Mouse (Mus musculus) midbrain, embryonic 15.5 days (tissue): Measurements from ENCODE around the gene Slc13a4. TPM values are rescaled to one million over a fixed set of nuclear protein-coding genes. Genes with fewer than 3 reads are reported as not detected.

ENCODE experiments used
- ATAC-seq: fragments of 200-750 bp; cut with Nextera tagmentation; replicated peaks from 2 replicates; pipeline ENCODE4 v1.8.0; 2017; ENCODE audit warnings: moderate TSS enrichment
- H3K27ac ChIP-seq: fragments of 300-500 bp; sonication (generic); 2 replicates; pipeline ENCODE4 v1.5.1; 2015; ENCODE audit warnings: mild to moderate bottlenecking, inconsistent platforms
- H3K27me3 ChIP-seq: fragments of 300-500 bp; sonication (generic); replicated peaks from 2 replicates; pipeline ENCODE4 v1.6.1; 2015; ENCODE audit warnings: inconsistent platforms
- H3K36me3 ChIP-seq: fragments of 300-500 bp; sonication (generic); replicated peaks from 2 replicates; pipeline ENCODE4 v1.6.1; 2015; ENCODE audit warnings: inconsistent platforms
- H3K4me1 ChIP-seq: fragments of 300-500 bp; sonication (generic); 2 replicates; pipeline ENCODE4 v1.6.1; 2015; ENCODE audit warnings: inconsistent platforms
- H3K4me2 ChIP-seq: fragments of 300-500 bp; sonication (generic); 2 replicates; pipeline ENCODE4 v1.6.1; 2015; ENCODE audit warnings: inconsistent platforms, mild to moderate bottlenecking, moderate library complexity
- H3K4me3 ChIP-seq: fragments of 300-500 bp; sonication (generic); 2 replicates; pipeline ENCODE4 v1.5.1; 2015; ENCODE audit warnings: mild to moderate bottlenecking, inconsistent platforms
- H3K9ac ChIP-seq: fragments of 300-500 bp; sonication (generic); 2 replicates; pipeline ENCODE4 v1.6.1; 2015; ENCODE audit warnings: mild to moderate bottlenecking, inconsistent platforms
- H3K9me3 ChIP-seq: fragments of 300-500 bp; sonication (generic); 2 replicates; pipeline ENCODE4 v1.6.1; 2016; ENCODE audit warnings: inconsistent platforms
- WGBS: fragments of 180-500 bp; shearing (Covaris S2); methylation state at CpG from one replicate; pipeline ENCODE4 v1.1.7; 2015; ENCODE audit warnings: mixed read lengths; 5-methylcytosine and 5-hydroxymethylcytosine counted together
- polyA plus RNA-seq: library from polyadenylated mRNA; unstranded; fragments of >200 nt; fragmentation: Nextera tagmentation; extraction: Ambion mirVana; gene quantifications from 2 replicates; pipeline ENCODE4 v1.2.1, GENCODE M21; 2015

Gene Slc13a4
- polyA plus RNA-seq, 1 experiment from 2014 or later, result 11.2 TPM

DNA sequence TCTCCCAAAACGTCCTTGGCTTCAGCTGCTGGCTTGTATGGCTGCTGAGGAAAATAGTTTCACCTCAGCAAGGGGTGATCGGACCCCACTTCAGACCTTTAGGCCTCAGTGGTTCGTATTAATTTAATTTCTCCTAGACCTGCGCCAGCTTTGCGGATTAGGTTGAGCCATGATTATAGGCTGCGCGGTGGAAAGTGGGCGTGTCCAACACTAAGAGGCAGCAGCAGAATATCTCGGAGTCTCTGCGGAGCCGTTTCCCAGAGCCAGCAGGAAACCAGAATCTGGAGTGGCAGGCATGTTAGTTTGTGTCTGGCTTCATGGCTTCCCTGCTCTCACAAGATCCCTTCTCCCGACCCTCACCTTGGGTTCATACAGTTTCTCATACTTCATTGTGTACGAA, 38.3 kb downstream of the Slc13a4 start:
- Histone ChIP-seq H3K4me2 (no peak overlapping the region), H3K27ac (no peak overlapping the region), H3K4me1 (no peaks in the 10 kb centered on the region), H3K36me3 (no peaks in the 10 kb centered on the region), H3K9ac (no peak overlapping the region), H3K4me3 (no peak overlapping the region), H3K27me3 (no peaks in the 10 kb centered on the region), H3K9me3 (no peaks in the 10 kb centered on the region)
- ATAC-seq, result no peak
- 84% methylated on average over 13 of the region's 13 CpGs for WGBS

GRCm38 (mm10) chr6:35268711-35269110, 39.2 kb downstream of the Slc13a4 start:
- no peak overlapping the region for H3K4me2 ChIP-seq
- H3K4me3 ChIP-seq, result no peak overlapping the region
- 0 out of 2 replicates have a peak, but pooled peaks cover 1% of the 10 kb centered on the region for H3K36me3 ChIP-seq
- H3K27me3 ChIP-seq, result no peaks in the 10 kb centered on the region
- no peaks in the 10 kb centered on the region for H3K4me1 ChIP-seq
- no peak overlapping the region for H3K9ac ChIP-seq
- no peak overlapping the region for H3K27ac ChIP-seq
- H3K9me3 ChIP-seq, result no peaks in the 10 kb centered on the region
- 96% methylated on average over 13 of the region's 13 CpGs for WGBS
- ATAC-seq, result no peak

DNA sequence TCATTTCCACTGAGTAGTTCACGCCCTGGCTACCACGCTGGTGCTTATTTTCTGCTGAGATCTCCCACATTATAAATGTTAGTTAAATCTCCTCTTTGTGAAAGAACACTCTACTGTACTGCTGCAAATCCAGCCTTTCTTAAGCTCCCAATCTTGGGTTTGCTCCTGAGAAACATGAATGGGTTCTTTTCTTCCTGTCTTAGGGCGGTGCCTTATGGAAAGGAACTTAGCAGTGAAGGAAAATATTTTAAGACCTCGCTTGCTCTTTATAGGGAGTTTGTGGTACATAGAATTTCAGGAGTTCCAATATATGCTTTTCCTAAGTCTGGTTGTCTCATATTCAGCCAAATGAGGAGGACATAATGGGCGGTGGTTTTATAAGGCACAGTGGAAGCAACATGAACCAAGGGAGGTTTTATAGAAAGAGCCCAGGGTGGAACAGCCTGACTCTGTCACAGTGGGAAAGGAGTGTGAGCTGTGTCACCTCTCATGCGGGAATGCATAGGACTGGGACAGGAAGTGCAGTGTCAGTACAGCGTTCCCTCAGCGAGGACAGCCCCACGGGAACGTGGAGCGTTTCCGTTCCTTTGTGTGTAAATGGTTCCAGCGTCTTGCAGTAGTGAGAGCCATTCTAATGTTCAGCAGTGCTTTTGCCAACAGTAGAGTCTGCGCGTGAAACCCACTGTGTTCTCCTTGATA, 42.2 kb downstream of the Slc13a4 start:
- no peaks in the 10 kb centered on the region for H3K27me3 ChIP-seq
- H3K4me1 ChIP-seq, result no peaks in the 10 kb centered on the region
- no peaks in the 10 kb centered on the region for H3K9me3 ChIP-seq
- H3K4me3 ChIP-seq, result no peak overlapping the region
- H3K9ac ChIP-seq, result no peak overlapping the region
- 90% methylated on average over 15 of the region's 15 CpGs for WGBS
- H3K27ac ChIP-seq, result no peak overlapping the region
- no peak for ATAC-seq
- H3K4me2 ChIP-seq, result no peak overlapping the region
- H3K36me3 ChIP-seq, result 0 out of 2 replicates have a peak, but pooled peaks cover 3% of the 10 kb centered on the region

DNA sequence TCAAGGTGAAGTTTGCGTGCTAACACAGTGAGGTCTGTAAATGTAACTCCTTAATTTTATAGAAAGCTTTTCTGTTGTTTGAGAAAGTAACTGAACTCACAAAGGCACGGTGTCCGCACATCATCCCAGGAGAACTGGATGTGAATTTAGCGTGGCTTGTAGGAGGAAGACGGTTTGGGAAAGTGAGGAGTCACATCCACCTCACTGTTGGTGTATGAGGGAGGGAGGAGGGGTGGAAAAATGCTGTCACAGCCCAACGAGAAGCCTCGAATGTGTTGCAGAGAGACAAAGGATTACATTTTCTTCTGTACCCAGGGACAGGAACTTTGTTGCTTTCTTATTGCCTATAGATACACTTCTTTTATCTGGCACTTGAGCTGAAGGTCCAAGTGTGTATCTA, 47.4 kb downstream of the Slc13a4 start:
- H3K27ac ChIP-seq, result no peak overlapping the region
- H3K4me1 ChIP-seq, result peaks cover 2% of the 10 kb centered on the region; the same call in 1 of the 2 replicates
- no peaks in the 10 kb centered on the region for H3K9me3 ChIP-seq
- 0 out of 2 replicates have a peak, but pooled peaks cover 3% of the 10 kb centered on the region for H3K36me3 ChIP-seq
- H3K9ac ChIP-seq, result no peak overlapping the region
- H3K4me2 ChIP-seq, result no peak overlapping the region
- H3K27me3 ChIP-seq, result no peaks in the 10 kb centered on the region
- 87% methylated on average over 7 of the region's 7 CpGs for WGBS
- H3K4me3 ChIP-seq, result no peak overlapping the region
- no peak for ATAC-seq

- Histone ChIP-seq H3K36me3 (0 out of 2 replicates have a peak, but pooled peaks cover 3% of the 10 kb centered on the region), H3K27ac (no peak overlapping the region), H3K9ac (no peak overlapping the region), H3K4me3 (no peak overlapping the region), H3K4me2 (no peak overlapping the region), H3K9me3 (no peaks in the 10 kb centered on the region), H3K27me3 (no peaks in the 10 kb centered on the region), H3K4me1 (peaks cover 12% of the 10 kb centered on the region)
- 76% methylated on average over 5 of the region's 5 CpGs for WGBS
- ATAC-seq, result no peak
Measured at GRCm38 (mm10) chr6:35259526-35259925, 48.4 kb downstream of the Slc13a4 start.

GRCm38 (mm10) chr6:35258922-35259321, 49.0 kb downstream of the Slc13a4 start:
- Histone ChIP-seq H3K9ac (no peak overlapping the region), H3K9me3 (no peaks in the 10 kb centered on the region), H3K4me2 (no peak overlapping the region), H3K27ac (no peak overlapping the region), H3K4me3 (no peak overlapping the region), H3K4me1 (peaks cover 17% of the 10 kb centered on the region), H3K36me3 (0 out of 2 replicates have a peak, but pooled peaks cover 3% of the 10 kb centered on the region), H3K27me3 (no peaks in the 10 kb centered on the region)
- no peak for ATAC-seq
- WGBS, result 98% methylated on average over 2 of the region's 2 CpGs

- Histone ChIP-seq H3K9ac (no peak overlapping the region), H3K27me3 (no peaks in the 10 kb centered on the region), H3K4me1 (peaks cover 26% of the 10 kb centered on the region), H3K27ac (no peak overlapping the region), H3K9me3 (no peaks in the 10 kb centered on the region), H3K4me3 (no peak overlapping the region), H3K4me2 (no peak overlapping the region), H3K36me3 (no peaks in the 10 kb centered on the region)
- WGBS, result 92% methylated on average over 13 of the region's 13 CpGs
- no peak for ATAC-seq
Measured at GRCm38 (mm10) chr6:35257626-35258190, 50.2 kb downstream of the Slc13a4 start.

- Histone ChIP-seq H3K36me3 (no peaks in the 10 kb centered on the region), H3K9ac (no peak overlapping the region), H3K27ac (no peak overlapping the region), H3K9me3 (no peaks in the 10 kb centered on the region), H3K4me2 (no peak overlapping the region), H3K4me1 (peaks cover 33% of the 10 kb centered on the region), H3K27me3 (no peaks in the 10 kb centered on the region), H3K4me3 (no peak overlapping the region)
- 88% methylated on average over 7 of the region's 7 CpGs for WGBS
- no peak for ATAC-seq
Measured at GRCm38 (mm10) chr6:35256691-35257090, 51.2 kb downstream of the Slc13a4 start.

DNA sequence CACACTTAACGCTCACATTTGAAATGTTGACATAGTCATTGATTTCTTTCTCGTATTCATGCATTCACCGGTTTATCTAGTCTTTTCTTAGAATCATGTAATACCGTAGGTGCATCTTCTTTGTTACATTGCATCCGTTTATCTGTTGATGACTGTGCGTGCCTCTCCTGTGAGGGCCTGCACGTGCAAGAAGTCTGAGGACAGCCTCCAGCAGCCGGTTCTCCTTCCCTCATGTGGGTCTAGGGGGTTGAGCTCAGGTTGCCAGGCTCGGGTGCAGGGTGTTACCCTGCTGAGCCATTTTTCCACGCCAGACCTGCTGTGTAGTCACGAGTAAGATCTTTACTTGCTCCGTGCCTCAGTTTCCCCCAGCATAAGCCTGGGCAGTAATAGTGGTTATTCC, 52.9 kb downstream of the Slc13a4 start:
- no peak for ATAC-seq
- Histone ChIP-seq H3K27me3 (no peaks in the 10 kb centered on the region), H3K27ac (no peak overlapping the region), H3K4me1 (peaks cover 33% of the 10 kb centered on the region), H3K4me3 (no peak overlapping the region), H3K9ac (no peak overlapping the region), H3K36me3 (no peaks in the 10 kb centered on the region), H3K4me2 (peak overlapping the region; percentile 52; the same call in 1 of the 2 replicates), H3K9me3 (no peaks in the 10 kb centered on the region)
- 77% methylated on average over 12 of the region's 12 CpGs for WGBS

DNA sequence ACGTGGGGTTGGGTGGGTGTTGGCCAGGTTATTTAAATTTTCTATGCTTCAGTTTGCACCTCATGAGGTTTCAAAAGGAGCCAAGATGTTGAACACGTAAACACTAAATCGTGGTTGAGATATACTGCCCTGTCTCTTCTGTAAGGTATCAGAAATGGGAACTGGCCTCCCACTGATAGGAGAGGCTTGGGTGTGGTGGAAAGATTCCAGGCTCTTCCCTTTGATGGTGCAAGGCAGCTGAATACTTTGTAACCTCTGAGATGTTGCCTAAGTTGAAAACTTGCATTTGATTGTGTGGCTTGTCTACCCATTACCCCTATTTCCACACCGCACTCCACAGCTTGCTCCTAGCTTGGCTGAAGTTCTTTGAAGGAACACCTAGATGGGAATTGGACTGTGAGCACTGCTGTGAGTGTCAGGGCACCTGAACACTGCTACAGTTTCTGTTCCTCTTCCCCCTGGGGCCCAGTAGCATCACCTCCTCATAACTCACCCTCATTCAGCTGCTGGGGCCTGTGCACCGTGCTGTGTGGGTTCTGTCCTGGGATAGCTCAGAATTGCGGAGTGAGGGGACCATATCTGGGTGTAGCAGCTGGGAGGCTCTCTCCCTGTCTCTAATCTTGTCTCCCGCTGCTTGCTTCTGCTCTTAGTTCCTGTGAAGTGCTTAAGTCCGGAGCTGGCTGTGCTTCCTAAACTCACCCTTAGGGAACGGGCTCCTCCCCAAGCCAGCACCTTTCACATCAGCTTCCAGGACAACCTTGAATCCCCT, 53.6 kb downstream of the Slc13a4 start:
- Histone ChIP-seq H3K9me3 (no peaks in the 10 kb centered on the region), H3K9ac (no peak overlapping the region), H3K27me3 (no peaks in the 10 kb centered on the region), H3K36me3 (no peaks in the 10 kb centered on the region), H3K4me2 (peak overlapping the region; percentile 52), H3K27ac (no peak overlapping the region), H3K4me3 (no peak overlapping the region), H3K4me1 (peaks cover 33% of the 10 kb centered on the region)
- no peak for ATAC-seq
- 52% methylated on average over 9 of the region's 9 CpGs for WGBS

GRCm38 (mm10) chr6:35253474-35253873, 54.5 kb downstream of the Slc13a4 start:
- Histone ChIP-seq H3K4me3 (peak overlapping the region; percentile 73), H3K27ac (no peak overlapping the region), H3K4me1 (peaks cover 33% of the 10 kb centered on the region), H3K9ac (0 out of 2 replicates have a peak overlapping the region, but pooled peaks have one; percentile 62), H3K9me3 (no peaks in the 10 kb centered on the region), H3K4me2 (peak overlapping the region; percentile 52), H3K36me3 (no peaks in the 10 kb centered on the region), H3K27me3 (no peaks in the 10 kb centered on the region)
- no peak for ATAC-seq
- WGBS, result 46% methylated on average over 5 of the region's 5 CpGs
